8 mouse cellular contexts compared by ENCODE assay signal in genomic region chr6:86438272-86439118, GRCm38 (mm10). TPM values are rescaled to one million over a fixed set of nuclear protein-coding genes. Genes with fewer than 3 reads are reported as not detected.
A peak's percentile ranks its signal among the peaks of the same experiment; 100 is the strongest.
DNase-seq lines count a peak whose midpoint lies in the region; ATAC-seq lines count a peak whose summit lies in the region.

C87436 (plus strand) TSS chr6:86438374.

- DNase-seq in Muller cell, postnatal 12 days (ENCODE audit: inconsistent ontology term), result peak; percentile 94
- peak; percentile 95 for DNase-seq in cerebellum, adult 9-11 months
- DNase-seq in frontal cortex, adult 2 months (ENCODE audit: extremely low spot score in 1 of 2, low spot score in 1 of 2), result peak; percentile 94 to 97
- peak; percentile 93 for DNase-seq in hindbrain, embryonic 11.5 days (ENCODE audit: low spot score)
- peak; percentile 94 to 96 for DNase-seq in layer of hippocampus, postnatal 10 days (ENCODE audit: low spot score in 2 of 2)
- peak; percentile 96 for DNase-seq in lung, postnatal 10 days
- peak; percentile 93 for DNase-seq in ovary, postnatal 36 days (ENCODE audit: low spot score)
- peak; percentile 93 for DNase-seq in thymus, postnatal 25 days

- peak within 1 kb of the TSS; percentile 59 for H3K4me2 ChIP-seq in hindbrain, embryonic 11.5 days (replicated peaks; ENCODE audit: low read depth, low read length)

- ATAC-seq in hindbrain, embryonic 11.5 days (ENCODE audit: low FRiP score), result peak; percentile 96

- no peaks in the 10 kb centered on the region; the same call in 1 of the 2 replicates for H3K4me1 ChIP-seq in hindbrain, embryonic 11.5 days (replicated peaks; ENCODE audit: control insufficient read depth, insufficient read depth, low read length)

- H3K9me3 ChIP-seq in hindbrain, embryonic 11.5 days (ENCODE audit: control insufficient read depth, low read length), result no peaks in the 10 kb centered on the region

- whole genome bisulfite sequencing in hindbrain, embryonic 11.5 days, result under 1% methylated on average over 59 of the region's 59 CpGs

- H3K27me3 ChIP-seq in hindbrain, embryonic 11.5 days (ENCODE audit: control insufficient read depth, insufficient read depth, low read length), result no peaks in the 10 kb centered on the region

- peak within 1 kb of the TSS; percentile 84 for H3K27ac ChIP-seq in hindbrain, embryonic 11.5 days (ENCODE audit: low read depth, low read length)

- peak within 1 kb of the TSS; percentile 56 for H3K4me3 ChIP-seq in hindbrain, embryonic 11.5 days (ENCODE audit: low read depth, low read length)

- H3K36me3 ChIP-seq in hindbrain, embryonic 11.5 days (ENCODE audit: control insufficient read depth, insufficient read depth, low read length), result no peaks in the 10 kb centered on the region; the same call in 1 of the 2 replicates

- peak within 1 kb of the TSS; percentile 48 for H3K9ac ChIP-seq in hindbrain, embryonic 11.5 days (ENCODE audit: low read depth, low read length)

RNA-seq across cellular contexts. Expression of gene C87436, which starts in this region (rescaled TPM):
- polyA plus RNA-seq in frontal cortex, adult 2 months (2012; rRNA removed), result 18.9 and 19.1 TPM in 2 replicates
- 24.4 and 25.6 TPM in 2 replicates for polyA plus RNA-seq in hindbrain, embryonic 11.5 days (2014; fragmentation: Nextera tagmentation; extraction: Ambion mirVana)
- total RNA-seq in layer of hippocampus, postnatal 10 days (2021), result 10 to 100 TPM; 13.6 to 15.9 TPM

Comparison
In these comparisons a context has a peak if more than half of its experiments do, and no peak if none do; other contexts are left out.
1. Peak in every context shown above with its lines: DNase-seq, ATAC-seq, H3K4me3 ChIP-seq and H3K27ac ChIP-seq.